ENCODE assay signal across 8 mouse cellular contexts in genomic region chr10:8866062-8866642, GRCm38 (mm10). TPM values are rescaled to one million over a fixed set of nuclear protein-coding genes. Genes with fewer than 3 reads are reported as not detected.
A peak's percentile ranks its signal among the peaks of the same experiment; 100 is the strongest.
DNase-seq lines count a peak whose midpoint lies in the region; ATAC-seq lines count a peak whose summit lies in the region.

No protein-coding gene starts in this region.

- peak overlapping the region; percentile 69 for H3K27ac ChIP-seq in hindbrain, embryonic 10.5 days
- no peak overlapping the region; the same call in 1 of the 2 replicates for H3K27ac ChIP-seq in hindbrain, embryonic 12.5 days
- H3K27ac ChIP-seq in heart, embryonic 14.5 days (replicated peaks in 1 of 2; ENCODE audit: control insufficient read depth in 1 of 2, insufficient read depth in 1 of 2, low read depth in 2 of 2, low read length in 2 of 2), result peak overlapping the region; percentile 75
- peak overlapping the region; percentile 44 for H3K27ac ChIP-seq in macrophage

- ATAC-seq in hindbrain, embryonic 12.5 days (ENCODE audit: low FRiP score), result no peak
- peak; percentile 76 for ATAC-seq in heart, embryonic 14.5 days (ENCODE audit: insufficient number of reproducible peaks, insufficient read depth, low FRiP score, low read depth)
- no peak for ATAC-seq in activated CD4-positive, CD25-positive, alpha-beta regulatory T cell, adult 4 months

- no peaks in the 10 kb centered on the region for H3K9me3 ChIP-seq in hindbrain, embryonic 10.5 days
- H3K9me3 ChIP-seq in hindbrain, embryonic 12.5 days (replicated peaks), result no peaks in the 10 kb centered on the region
- H3K9me3 ChIP-seq in heart, embryonic 14.5 days (ENCODE audit: control insufficient read depth, low read length), result no peaks in the 10 kb centered on the region

- no peaks in the 10 kb centered on the region for H3K36me3 ChIP-seq in hindbrain, embryonic 10.5 days
- H3K36me3 ChIP-seq in hindbrain, embryonic 12.5 days, result no peaks in the 10 kb centered on the region
- H3K36me3 ChIP-seq in heart, embryonic 14.5 days (ENCODE audit: control insufficient read depth, insufficient read depth, low read length), result no peaks in the 10 kb centered on the region
- H3K36me3 ChIP-seq in macrophage (ENCODE audit: inconsistent target), result peaks cover 15% of the 10 kb centered on the region; the same call in 1 of the 2 replicates

- no peak overlapping the region for H3K4me2 ChIP-seq in hindbrain, embryonic 12.5 days (replicated peaks)
- no peak overlapping the region for H3K4me2 ChIP-seq in heart, embryonic 14.5 days (ENCODE audit: low read length)

- no peaks in the 10 kb centered on the region for H3K27me3 ChIP-seq in hindbrain, embryonic 10.5 days (ENCODE audit: insufficient read depth, poor library complexity, severe bottlenecking)
- no peaks in the 10 kb centered on the region for H3K27me3 ChIP-seq in hindbrain, embryonic 12.5 days
- no peaks in the 10 kb centered on the region for H3K27me3 ChIP-seq in heart, embryonic 14.5 days (ENCODE audit: control insufficient read depth, insufficient read depth, low read length)

- WGBS in hindbrain, embryonic 10.5 days, result 80% methylated on average over 4 of the region's 4 CpGs
- 77% methylated on average over 4 of the region's 4 CpGs for WGBS in hindbrain, embryonic 12.5 days
- WGBS in heart, embryonic 14.5 days, result 68% methylated on average over 4 of the region's 4 CpGs
- 89% methylated on average over 4 of the region's 4 CpGs for WGBS in macrophage (ENCODE audit: missing documents)

- H3K9ac ChIP-seq in hindbrain, embryonic 12.5 days, result no peak overlapping the region
- H3K9ac ChIP-seq in heart, embryonic 14.5 days (ENCODE audit: low read length), result no peak overlapping the region

- no peak overlapping the region for H3K4me3 ChIP-seq in hindbrain, embryonic 10.5 days
- no peak overlapping the region for H3K4me3 ChIP-seq in hindbrain, embryonic 12.5 days
- H3K4me3 ChIP-seq in heart, embryonic 14.5 days (ENCODE audit: control insufficient read depth in 1 of 2, insufficient read depth in 1 of 2, low read depth in 1 of 2, low read length in 2 of 2), result no peak overlapping the region
- no peak overlapping the region for H3K4me3 ChIP-seq in macrophage (ENCODE audit: inconsistent target)

- H3K4me1 ChIP-seq in hindbrain, embryonic 10.5 days (replicated peaks), result peaks cover 6% of the 10 kb centered on the region
- H3K4me1 ChIP-seq in hindbrain, embryonic 12.5 days, result no peaks in the 10 kb centered on the region
- H3K4me1 ChIP-seq in heart, embryonic 14.5 days (ENCODE audit: control insufficient read depth in 2 of 2, insufficient read depth in 2 of 2, low read length in 2 of 2), result peaks cover 2 to 4% of the 10 kb centered on the region in 2 experiments; a peak in 3 of 4 replicates

- DNase-seq in hindbrain, embryonic 10.5 days (ENCODE audit: low spot score), result no peak
- peak; percentile 74 to 89 for DNase-seq in kidney, postnatal 36 days
- no peak for DNase-seq in urinary bladder, postnatal 10 days (ENCODE audit: low spot score)
- no peak for DNase-seq in right cerebral cortex, postnatal 25 days

- H3K79me2 ChIP-seq in macrophage (ENCODE audit: inconsistent target), result peaks cover 98% of the 10 kb centered on the region

RNA-seq across cellular contexts. Expression of gene Sash1, which starts 19.7 kb away (rescaled TPM):
- 3.5 and 3.9 TPM in 2 replicates for polyA plus RNA-seq in hindbrain, embryonic 10.5 days (2016; fragmentation: Nextera tagmentation; extraction: Ambion mirVana)
- 4.4 and 5.5 TPM in 2 replicates for polyA plus RNA-seq in hindbrain, embryonic 12.5 days (2016; fragmentation: Nextera tagmentation; extraction: Ambion mirVana)
- polyA plus RNA-seq in heart, embryonic 14.5 days (2014; fragmentation: Nextera tagmentation; extraction: Ambion mirVana), result 4.4 and 5.0 TPM in 2 replicates
- total RNA-seq in macrophage (2018; cell fraction: chromatin; rRNA removed), result 1,000 to 10,000 TPM in 4 of 26 experiments, 100 to 1,000 TPM in 22; 448 to 1,370 (median 593) TPM
- total RNA-seq in macrophage (2018; cell fraction: cytosol; rRNA removed), result 100 to 1,000 TPM; 123 to 274 (median 157) TPM
- 100 to 1,000 TPM; 308 to 672 (median 443) TPM for total RNA-seq in macrophage (2018; cell fraction: nucleus; rRNA removed)
- polyA plus RNA-seq in macrophage (2018), result 73.7 to 118 TPM (median 76.8 TPM) in 3 replicates
- polyA plus RNA-seq in activated CD4-positive, CD25-positive, alpha-beta regulatory T cell, adult 4 months (2017; shearing (Covaris generic)), result under 1 TPM in 1 of 2 experiments, not detected in 1; 0.24 TPM

Comparison
In these comparisons a context has a peak if more than half of its experiments do, and no peak if none do; other contexts are left out.
1. DNase-seq: peak in kidney, postnatal 36 days (2 of 2); none in hindbrain, embryonic 10.5 days (single experiment), urinary bladder, postnatal 10 days (single experiment) and right cerebral cortex, postnatal 25 days (single experiment).
2. RNA of gene Sash1, which starts 19.7 kb away (polyA plus RNA-seq): 73.7 to 118 TPM in macrophage; 4.4 to 5.5 TPM in hindbrain, embryonic 12.5 days, 4.4 to 5.0 TPM in heart, embryonic 14.5 days, 3.5 to 3.9 TPM in hindbrain, embryonic 10.5 days and 0.24 TPM in activated CD4-positive, CD25-positive, alpha-beta regulatory T cell, adult 4 months; every median in the first group is over 10 times any median in the second.